Mouse (Mus musculus) midbrain, embryonic 13.5 days (tissue): Measurements from ENCODE around the gene Itprid1. TPM values are rescaled to one million over a fixed set of nuclear protein-coding genes. Genes with fewer than 3 reads are reported as not detected.

Experiments used
- ATAC-seq: fragments of 200-750 bp; cut with Nextera tagmentation; 2 replicates; pipeline ENCODE4 v1.8.0; 2017; ENCODE audit warnings: mild to moderate bottlenecking, moderate TSS enrichment, moderate library complexity
- H3K27ac ChIP-seq: fragments of 300-500 bp; sonication (generic); 2 replicates; pipeline ENCODE4 v1.5.1; 2015; ENCODE audit warnings: inconsistent platforms, mild to moderate bottlenecking, moderate library complexity
- H3K27me3 ChIP-seq: fragments of 300-500 bp; sonication (generic); 2 replicates; pipeline ENCODE4 v1.6.1; 2015; ENCODE audit warnings: mild to moderate bottlenecking, inconsistent platforms
- H3K36me3 ChIP-seq: fragments of 300-500 bp; sonication (generic); 2 replicates; pipeline ENCODE4 v1.6.1; 2015; ENCODE audit warnings: mild to moderate bottlenecking, inconsistent platforms
- H3K4me1 ChIP-seq: fragments of 300-500 bp; sonication (generic); replicated peaks from 2 replicates; pipeline ENCODE4 v1.6.1; 2015; ENCODE audit warnings: inconsistent platforms
- H3K4me2 ChIP-seq: fragments of 300-500 bp; sonication (generic); replicated peaks from 2 replicates; pipeline ENCODE4 v1.6.1; 2015; ENCODE audit warnings: moderate library complexity, mild to moderate bottlenecking, inconsistent platforms
- H3K4me3 ChIP-seq: fragments of 300-500 bp; sonication (generic); replicated peaks from 2 replicates; pipeline ENCODE4 v1.5.1; 2015; ENCODE audit warnings: mild to moderate bottlenecking, inconsistent platforms
- H3K9ac ChIP-seq: fragments of 300-500 bp; sonication (generic); replicated peaks from 2 replicates; pipeline ENCODE4 v1.6.1; 2015; ENCODE audit warnings: mild to moderate bottlenecking, inconsistent platforms
- H3K9me3 ChIP-seq: fragments of 300-500 bp; sonication (generic); 2 replicates; pipeline ENCODE4 v1.6.1; 2016; ENCODE audit warnings: mild to moderate bottlenecking, inconsistent platforms
- WGBS: fragments of 180-500 bp; shearing (Covaris S2); methylation state at CpG from one replicate; pipeline ENCODE4 v1.1.7; 2015; 5-methylcytosine and 5-hydroxymethylcytosine counted together
- polyA plus RNA-seq: library from polyadenylated mRNA; unstranded; fragments of >200 nt; fragmentation: Nextera tagmentation; extraction: Ambion mirVana; gene quantifications from 2 replicates; pipeline ENCODE4 v1.2.1, GENCODE M21; 2015

The Itprid1 gene
- polyA plus RNA-seq, 1 experiment from 2014 or later = not detected

- no peaks in the 10 kb centered on the region for H3K27me3 ChIP-seq
- H3K9me3 ChIP-seq = no peaks in the 10 kb centered on the region
- no peaks in the 10 kb centered on the region for H3K36me3 ChIP-seq
- no peak for ATAC-seq
- WGBS = 41% methylated on average over 1 of the region's 1 CpGs
- no peak overlapping the region for H3K4me3 ChIP-seq
- no peak overlapping the region for H3K27ac ChIP-seq
- H3K9ac ChIP-seq = no peak overlapping the region
- H3K4me2 ChIP-seq = no peak overlapping the region
- H3K4me1 ChIP-seq = no peaks in the 10 kb centered on the region
Observed at GRCm38 (mm10) chr6:55902329-55902605, 65.6 kb downstream of the Itprid1 start.

- Histone ChIP-seq H3K27ac (0 out of 2 replicates have a peak overlapping the region, but pooled peaks have one; percentile 48), H3K27me3 (no peaks in the 10 kb centered on the region), H3K4me3 (no peak overlapping the region), H3K9me3 (no peaks in the 10 kb centered on the region), H3K4me1 (peaks cover 13% of the 10 kb centered on the region), H3K4me2 (no peak overlapping the region), H3K36me3 (no peaks in the 10 kb centered on the region), H3K9ac (no peak overlapping the region)
- WGBS = 87% methylated on average over 5 of the region's 5 CpGs
- ATAC-seq = no peak
Observed at GRCm38 (mm10) chr6:55919206-55919605, 82.5 kb downstream of the Itprid1 start.

- Histone ChIP-seq H3K4me2 (no peak overlapping the region), H3K4me3 (no peak overlapping the region), H3K9me3 (no peaks in the 10 kb centered on the region), H3K9ac (no peak overlapping the region), H3K4me1 (peaks cover 13% of the 10 kb centered on the region), H3K27me3 (no peaks in the 10 kb centered on the region), H3K36me3 (no peaks in the 10 kb centered on the region), H3K27ac (peak overlapping the region; percentile 75)
- 37% methylated on average over 3 of the region's 3 CpGs for WGBS
- peak; percentile 92 for ATAC-seq
Observed at GRCm38 (mm10) chr6:55920282-55920720, 83.6 kb downstream of the Itprid1 start.

- ATAC-seq = peak; percentile 69
- WGBS = 67% methylated on average over 4 of the region's 4 CpGs
- no peak overlapping the region for H3K4me2 ChIP-seq
- no peak overlapping the region for H3K9ac ChIP-seq
- no peaks in the 10 kb centered on the region for H3K36me3 ChIP-seq
- no peaks in the 10 kb centered on the region for H3K27me3 ChIP-seq
- peaks cover 13% of the 10 kb centered on the region for H3K4me1 ChIP-seq
- H3K9me3 ChIP-seq = no peaks in the 10 kb centered on the region
- H3K4me3 ChIP-seq = no peak overlapping the region
- peak overlapping the region; percentile 75 for H3K27ac ChIP-seq
Observed at GRCm38 (mm10) chr6:55920866-55921630, 84.4 kb downstream of the Itprid1 start.

DNA sequence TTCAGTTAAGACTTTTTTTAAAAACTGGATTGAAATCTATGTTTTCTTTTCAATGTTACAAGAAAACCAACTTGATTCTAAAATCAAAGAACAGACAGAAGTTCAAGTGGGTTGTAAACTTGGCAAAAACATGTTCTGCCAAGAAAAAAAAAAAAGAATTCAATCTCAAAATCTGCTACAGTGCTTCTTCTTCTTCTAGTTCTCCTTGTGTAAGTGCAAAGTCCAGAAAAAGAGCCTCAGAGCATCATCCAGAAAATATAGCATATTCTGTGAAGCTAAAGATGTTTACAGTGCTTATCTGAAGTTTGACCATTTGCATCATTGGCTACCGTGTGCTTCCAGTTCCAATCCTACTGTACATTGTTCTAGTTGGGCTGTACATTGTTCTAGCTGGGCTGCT is 108.0 kb downstream of the Itprid1 start:
- H3K9ac ChIP-seq = no peak overlapping the region
- 95% methylated on average over 1 of the region's 1 CpGs for WGBS
- ATAC-seq = no peak

DNA sequence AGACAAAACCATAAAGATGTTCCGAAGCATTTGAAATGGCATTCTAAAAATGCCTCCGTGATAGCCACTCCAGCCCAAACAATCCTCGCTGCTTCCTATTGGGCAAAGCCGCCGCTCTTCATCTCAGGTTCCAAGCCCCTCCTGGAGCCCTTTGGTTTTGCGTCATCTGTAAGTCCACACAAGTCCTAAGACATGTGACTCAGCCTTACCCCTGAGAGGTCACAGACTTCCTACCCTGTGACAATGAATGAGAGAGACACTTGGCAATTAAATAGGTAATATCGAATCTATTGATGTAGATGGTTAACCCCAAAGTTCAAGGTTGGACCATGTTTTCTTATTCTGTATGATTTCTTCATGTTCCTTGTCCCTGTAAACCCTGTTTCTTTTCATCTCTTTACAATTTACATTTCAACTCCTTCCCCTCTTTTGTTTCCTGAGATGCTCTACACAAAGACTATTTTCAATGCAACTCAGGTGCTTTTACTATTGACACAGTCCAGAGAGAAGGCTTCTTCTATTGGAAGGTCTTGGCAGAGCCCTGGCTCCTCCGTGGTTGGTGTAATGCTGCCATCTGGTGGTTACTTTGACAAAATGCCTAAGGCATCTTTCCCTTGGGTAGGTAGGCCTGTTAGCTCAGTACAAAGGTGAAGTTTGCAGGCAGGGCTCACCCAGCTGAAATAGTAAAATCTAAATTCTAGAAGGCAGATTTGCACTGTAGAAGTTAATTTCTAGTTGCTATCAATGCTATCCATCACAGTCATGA is 113.8 kb downstream of the Itprid1 start:
- H3K27ac ChIP-seq = no peak overlapping the region
- H3K36me3 ChIP-seq = no peaks in the 10 kb centered on the region
- WGBS = 76% methylated on average over 8 of the region's 8 CpGs
- peak; percentile 93 for ATAC-seq
- H3K9ac ChIP-seq = no peak overlapping the region
- no peak overlapping the region for H3K4me3 ChIP-seq
- H3K4me2 ChIP-seq = no peak overlapping the region
- H3K4me1 ChIP-seq = no peaks in the 10 kb centered on the region
- H3K27me3 ChIP-seq = no peaks in the 10 kb centered on the region
- no peaks in the 10 kb centered on the region for H3K9me3 ChIP-seq

More for the DNA sequence above, 108.0 kb downstream of the Itprid1 start:
- no peak overlapping the region for H3K4me3 ChIP-seq
- no peaks in the 10 kb centered on the region for H3K4me1 ChIP-seq
- no peaks in the 10 kb centered on the region for H3K36me3 ChIP-seq
- no peaks in the 10 kb centered on the region for H3K9me3 ChIP-seq
- H3K27ac ChIP-seq = no peak overlapping the region
- no peaks in the 10 kb centered on the region for H3K27me3 ChIP-seq
- no peak overlapping the region for H3K4me2 ChIP-seq

DNA sequence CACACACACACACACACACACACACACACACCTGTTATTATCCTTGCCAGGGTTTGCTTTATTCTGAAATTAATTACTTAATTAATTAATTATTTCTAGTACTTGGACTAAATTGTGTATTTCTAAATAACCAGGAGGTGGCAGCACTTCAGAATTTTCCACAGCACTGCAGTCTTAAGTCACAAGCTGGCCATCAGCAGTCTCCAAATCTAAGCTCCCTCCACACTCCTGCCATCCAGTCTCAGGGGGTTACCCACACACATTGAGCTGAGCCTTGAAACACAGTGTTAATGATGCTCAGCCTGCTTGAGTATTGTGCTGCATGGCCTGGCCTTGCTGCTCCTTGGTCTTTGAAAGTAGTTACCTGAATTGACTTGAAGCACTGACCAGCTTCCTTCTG is 136.3 kb downstream of the Itprid1 start:
- H3K4me1 ChIP-seq = no peaks in the 10 kb centered on the region
- H3K9ac ChIP-seq = no peak overlapping the region
- no peaks in the 10 kb centered on the region for H3K27me3 ChIP-seq
- no peak overlapping the region for H3K4me3 ChIP-seq
- peak; percentile 85 for ATAC-seq
- no peaks in the 10 kb centered on the region for H3K9me3 ChIP-seq
- H3K36me3 ChIP-seq = no peaks in the 10 kb centered on the region
- no peak overlapping the region for H3K27ac ChIP-seq
- H3K4me2 ChIP-seq = no peak overlapping the region

DNA sequence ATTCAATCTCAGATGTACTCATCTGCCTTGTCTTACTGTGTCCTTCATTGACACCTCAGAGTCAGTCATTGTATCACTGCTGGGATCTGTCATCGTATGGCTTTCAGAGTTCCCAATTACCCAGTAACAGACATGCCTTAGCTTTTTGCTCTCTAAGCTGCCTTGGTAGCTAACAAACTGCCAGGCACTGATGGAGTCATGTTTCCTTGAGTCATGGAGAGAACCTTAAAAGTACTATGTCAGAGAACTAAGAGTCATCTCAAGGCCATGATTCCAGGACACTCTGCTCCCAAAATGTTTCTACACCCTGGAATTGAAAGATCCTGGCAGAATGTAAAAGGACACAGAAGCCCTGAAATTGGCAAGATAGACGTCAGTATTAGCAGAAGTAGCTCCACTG is 143.1 kb downstream of the Itprid1 start:
- ATAC-seq = no peak
- Histone ChIP-seq H3K4me2 (no peak overlapping the region), H3K27ac (no peak overlapping the region), H3K9ac (no peak overlapping the region), H3K4me1 (no peaks in the 10 kb centered on the region), H3K4me3 (no peak overlapping the region), H3K36me3 (no peaks in the 10 kb centered on the region), H3K9me3 (no peaks in the 10 kb centered on the region), H3K27me3 (no peaks in the 10 kb centered on the region)
- 92% methylated on average over 2 of the region's 2 CpGs for WGBS

DNA sequence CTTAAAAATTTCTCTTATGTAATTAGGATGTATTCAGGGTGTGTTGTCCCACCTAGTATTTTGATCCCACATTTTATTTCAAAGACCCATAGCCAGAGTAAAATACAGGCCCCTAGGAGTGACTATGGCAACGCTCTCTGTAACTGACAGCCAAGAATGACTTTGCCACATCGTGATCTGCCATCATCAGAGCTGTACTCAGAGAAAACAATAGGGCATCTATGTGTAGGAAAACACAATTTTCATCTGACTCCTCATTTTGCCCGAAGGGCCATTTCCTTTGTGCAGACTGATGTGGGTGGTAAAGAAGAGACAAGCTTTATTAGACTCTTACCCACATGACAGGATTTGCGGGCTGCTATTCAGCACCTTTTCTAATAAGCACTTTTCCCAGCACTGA is 172.0 kb downstream of the Itprid1 start:
- H3K9ac ChIP-seq = no peak overlapping the region
- no peak overlapping the region for H3K4me2 ChIP-seq
- no peaks in the 10 kb centered on the region for H3K27me3 ChIP-seq
- H3K27ac ChIP-seq = no peak overlapping the region
- ATAC-seq = no peak
- H3K4me3 ChIP-seq = no peak overlapping the region
- WGBS = 79% methylated on average over 4 of the region's 4 CpGs
- H3K36me3 ChIP-seq = no peaks in the 10 kb centered on the region
- H3K9me3 ChIP-seq = no peaks in the 10 kb centered on the region
- no peaks in the 10 kb centered on the region for H3K4me1 ChIP-seq

GRCm38 (mm10) chr6:56012384-56012783 is 175.7 kb downstream of the Itprid1 start:
- no peak for ATAC-seq
- Histone ChIP-seq H3K4me3 (no peak overlapping the region), H3K4me2 (no peak overlapping the region), H3K27me3 (no peaks in the 10 kb centered on the region), H3K9me3 (no peaks in the 10 kb centered on the region), H3K9ac (no peak overlapping the region), H3K36me3 (no peaks in the 10 kb centered on the region), H3K4me1 (peaks cover 8% of the 10 kb centered on the region), H3K27ac (no peak overlapping the region)
- WGBS = 78% methylated on average over 5 of the region's 5 CpGs

DNA sequence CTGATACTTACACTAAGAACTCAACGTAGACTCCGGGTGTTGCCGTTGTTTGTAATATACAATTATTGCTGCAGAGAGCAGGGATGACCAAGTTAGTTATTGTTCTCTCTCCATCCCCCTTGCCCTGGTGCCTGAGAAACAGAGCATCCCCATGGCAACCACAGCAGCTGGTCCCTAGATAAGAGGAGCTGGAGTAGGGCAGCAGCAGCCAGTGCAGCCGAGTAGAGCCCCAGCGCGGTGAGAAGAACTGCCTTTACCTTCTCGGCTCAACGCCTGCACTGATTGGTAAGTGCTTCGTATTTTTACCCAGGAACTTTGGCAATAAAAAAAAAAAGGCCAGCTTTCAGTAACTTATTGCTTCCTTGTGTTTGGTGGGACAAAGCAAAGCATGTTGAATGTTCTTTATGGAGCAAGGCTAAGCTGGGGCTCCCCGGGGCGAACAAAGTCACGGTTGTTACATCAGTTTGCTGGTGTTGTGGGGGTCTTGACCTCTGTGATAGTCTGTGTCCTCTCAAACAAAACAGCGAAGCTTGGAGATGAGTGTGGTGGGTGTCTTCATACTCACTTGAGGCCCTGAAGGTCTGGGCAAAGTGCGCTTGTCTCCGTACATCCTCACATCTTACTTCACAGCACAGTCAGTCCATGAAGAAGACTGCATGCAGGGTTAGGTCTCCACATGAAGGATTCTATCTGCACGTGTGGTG is 180.7 kb downstream of the Itprid1 start, which contains the start of gene Ppp1r17:
Gene Ppp1r17 (plus strand): TSS at position 207 of the 704 bp plus-strand sequence.
- 0 out of 2 replicates have a peak within 1 kb of the TSS, but pooled peaks have one; percentile 1 for H3K27ac ChIP-seq
- no peaks in the 10 kb centered on the region for H3K36me3 ChIP-seq
- peak within 1 kb of the TSS; percentile 39 for H3K4me2 ChIP-seq
- peaks cover 18% of the 10 kb centered on the region for H3K4me1 ChIP-seq
- ATAC-seq = peak; percentile 97
- H3K9ac ChIP-seq = no peak within 1 kb of the TSS
- 31% methylated on average over 16 of the region's 16 CpGs for WGBS
- no peaks in the 10 kb centered on the region for H3K9me3 ChIP-seq
- peak within 1 kb of the TSS; percentile 14; the same call in 1 of the 2 replicates for H3K4me3 ChIP-seq
- no peaks in the 10 kb centered on the region for H3K27me3 ChIP-seq

DNA sequence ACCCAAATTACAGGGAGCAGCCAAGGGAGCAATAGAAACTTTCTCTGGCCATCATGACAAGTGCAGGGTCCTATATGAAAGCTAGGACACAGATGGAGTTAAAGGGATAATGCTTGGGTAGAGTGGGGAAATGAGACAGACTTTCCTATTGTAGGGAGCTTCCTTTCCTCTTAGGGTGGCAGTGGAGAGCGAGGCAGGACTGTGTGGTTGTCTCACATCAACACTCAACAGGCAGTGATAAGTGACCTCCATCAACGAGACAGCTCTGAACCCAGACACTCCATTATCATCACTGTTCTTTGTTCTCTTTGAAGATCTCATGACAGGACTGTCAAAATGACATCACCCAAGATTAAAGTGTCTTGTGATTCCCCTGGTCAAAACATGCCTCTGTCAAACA is 182.9 kb downstream of the Itprid1 start:
- no peak for ATAC-seq
- no peaks in the 10 kb centered on the region for H3K27me3 ChIP-seq
- H3K9ac ChIP-seq = no peak overlapping the region
- H3K4me2 ChIP-seq = no peak overlapping the region
- H3K4me1 ChIP-seq = peaks cover 18% of the 10 kb centered on the region
- H3K36me3 ChIP-seq = no peaks in the 10 kb centered on the region
- no peak overlapping the region for H3K27ac ChIP-seq
- H3K4me3 ChIP-seq = no peak overlapping the region
- no peaks in the 10 kb centered on the region for H3K9me3 ChIP-seq
- 68% methylated on average over 2 of the region's 2 CpGs for WGBS
